Mouse (Mus musculus) lung, postnatal 10 days (tissue): Measurements from ENCODE around the gene Nfe2.

Experiments used
- DNase-seq: peaks from one replicate; pipeline ENCODE4 v3.0.0; 2021

The Nfe2 gene

DNA sequence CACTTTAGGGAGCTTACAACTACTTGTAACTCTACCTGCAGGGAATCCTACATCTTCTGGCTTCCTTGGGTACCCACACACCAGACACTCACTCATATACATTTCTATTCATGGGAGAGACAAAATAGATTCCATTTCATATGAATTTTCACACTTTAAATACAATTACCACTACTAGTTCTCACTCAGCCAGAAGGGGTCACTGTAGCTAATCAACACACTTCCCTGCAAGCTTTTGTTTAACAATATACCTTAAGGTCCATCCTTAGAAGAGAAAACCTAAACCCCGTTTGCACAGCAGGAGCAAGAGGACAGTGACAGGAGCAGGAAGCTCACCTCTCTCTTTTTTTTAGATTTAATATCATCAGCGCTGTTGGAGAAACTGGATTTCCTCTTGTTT is 53.0 kb downstream of the Nfe2 start:
- peak; percentile 44 for DNase-seq

DNA sequence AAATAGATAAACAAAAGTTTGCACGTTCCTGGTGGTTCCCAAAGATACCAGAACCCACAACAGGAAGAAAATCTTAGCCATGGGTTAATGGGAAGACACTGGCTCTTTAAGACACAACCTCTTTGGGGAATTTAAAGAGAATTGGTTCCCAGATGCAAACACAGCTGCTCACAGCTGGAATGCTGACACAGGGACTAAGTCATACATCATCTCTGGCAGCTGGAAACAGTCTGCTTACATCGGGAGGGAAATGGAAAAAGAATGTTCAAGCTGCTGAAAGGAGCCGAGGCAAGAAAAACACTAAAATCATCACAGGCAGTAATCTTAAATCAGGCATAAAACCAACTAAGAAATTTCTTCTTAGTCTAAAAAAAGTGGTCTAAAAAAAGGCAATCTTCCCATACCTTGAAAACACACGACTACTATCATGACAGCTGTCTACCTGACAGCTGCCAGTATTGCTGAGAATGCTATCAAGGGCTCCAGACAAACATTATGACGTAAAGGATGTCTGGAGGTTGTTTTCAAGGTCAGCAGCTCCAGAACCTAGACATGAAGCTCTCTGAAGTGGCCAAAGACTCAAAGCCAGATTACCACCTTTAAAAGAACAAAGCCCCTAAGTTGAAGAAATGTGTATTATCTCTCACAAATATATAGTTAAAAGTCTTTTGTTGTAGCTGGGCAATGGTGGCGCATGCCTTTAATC is 56.0 kb downstream of the Nfe2 start:
- DNase-seq: peak; percentile 80
